Mouse (Mus musculus): ENCODE measurements around the gene Mettl7a3. TPM values are rescaled to one million over a fixed set of nuclear protein-coding genes. Genes with fewer than 3 reads are reported as not detected.
A peak's percentile ranks its signal among the peaks of the same experiment; 100 is the strongest.
"Not testable (repeated sequence)": the region's sequence is repeated elsewhere in the genome, so short reads cannot be mapped to it uniquely, and the experiment has no call there.

The Mettl7a3 gene
- polyA plus RNA-seq, 1 experiment from 2014 or later: 0.25 TPM

DNA sequence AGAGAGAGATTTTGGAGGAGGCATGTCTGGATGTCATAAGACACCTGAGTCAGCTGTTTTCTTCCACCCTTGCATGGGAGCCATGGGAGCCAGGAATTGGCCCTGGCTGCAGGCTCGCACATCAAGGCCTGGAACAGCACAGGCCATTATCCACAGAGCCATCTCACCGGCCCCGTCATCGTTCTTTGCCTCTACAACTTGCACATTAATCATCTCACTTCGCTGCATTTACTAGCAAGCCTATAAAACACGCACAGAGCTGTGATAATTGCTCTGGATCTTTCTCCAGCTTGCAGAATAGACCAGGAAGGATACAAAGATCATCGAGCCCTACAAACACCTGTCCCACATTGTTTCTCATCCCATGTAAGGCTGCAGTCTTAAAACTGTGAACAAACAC lies 4.0 kb upstream of the Mettl7a3 start:
- H3K4me2 ChIP-seq: no peak overlapping the region
- H3K4me1 ChIP-seq (replicated peaks): 0 out of 2 replicates have a peak, but pooled peaks cover 3% of the 10 kb centered on the region
- no peak for ATAC-seq (ENCODE audit: insufficient number of reproducible peaks, insufficient read depth, low FRiP score, low TSS enrichment, low read depth)
- WGBS: 35% methylated on average over 7 of the region's 7 CpGs
- H3K9me3 ChIP-seq: no peaks in the 10 kb centered on the region
- H3K4me3 ChIP-seq (replicated peaks): no peak overlapping the region
- H3K27ac ChIP-seq: no peak overlapping the region
- H3K27me3 ChIP-seq: no peaks in the 10 kb centered on the region
- H3K36me3 ChIP-seq: no peaks in the 10 kb centered on the region
- no peak overlapping the region for H3K9ac ChIP-seq (replicated peaks)

DNA sequence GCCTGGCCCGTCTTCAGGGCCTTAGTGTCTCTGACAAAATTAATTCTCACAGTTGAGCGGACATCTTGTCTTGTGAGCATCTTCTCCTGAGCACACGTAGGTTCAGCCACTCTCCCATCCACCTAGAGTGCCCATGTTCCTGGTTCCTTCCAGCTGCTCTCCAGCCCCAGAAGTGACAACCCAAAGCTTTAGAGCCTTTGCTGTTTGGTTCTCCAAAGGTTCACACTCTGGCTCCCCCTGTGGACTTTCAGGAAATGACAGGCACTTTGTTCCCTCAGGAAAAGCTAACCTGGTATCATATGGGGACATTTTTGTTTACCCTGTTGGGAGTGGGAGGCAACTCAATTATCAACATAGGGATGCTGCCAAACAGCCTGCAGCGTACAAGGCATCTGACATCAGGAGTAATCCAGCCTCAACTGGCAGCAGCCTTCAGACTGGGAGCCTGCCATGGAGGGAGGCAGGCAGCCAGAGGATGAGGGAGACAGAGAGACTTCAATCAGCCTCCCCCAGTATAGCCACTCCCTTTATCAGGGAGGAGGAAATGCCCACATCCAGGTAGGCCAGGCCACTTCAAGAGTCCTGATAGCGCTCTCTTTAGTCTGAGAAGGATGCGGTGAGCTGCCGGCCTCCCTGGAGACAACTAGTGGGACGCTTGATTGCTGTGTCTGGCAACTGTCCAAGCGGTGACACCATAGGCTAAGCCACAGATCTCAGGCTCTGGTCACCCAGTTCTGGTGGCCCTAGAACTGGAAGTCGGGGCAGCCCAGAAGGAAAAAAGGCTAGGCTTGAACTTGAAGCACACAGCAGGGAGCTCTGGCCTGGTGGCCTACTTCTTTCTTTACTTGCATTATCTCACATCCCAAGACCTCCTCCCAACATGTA lies 2.4 kb upstream of the Mettl7a3 start:
- not testable (repeated sequence) for H3K4me3 ChIP-seq (replicated peaks); H3K4me2 ChIP-seq; H3K36me3 ChIP-seq; ATAC-seq (ENCODE audit: insufficient number of reproducible peaks, insufficient read depth, low FRiP score, low TSS enrichment, low read depth); H3K9ac ChIP-seq (replicated peaks); H3K4me1 ChIP-seq (replicated peaks); H3K9me3 ChIP-seq; H3K27me3 ChIP-seq; H3K27ac ChIP-seq
- 68% methylated on average over 3 of the region's 10 CpGs for WGBS

DNA sequence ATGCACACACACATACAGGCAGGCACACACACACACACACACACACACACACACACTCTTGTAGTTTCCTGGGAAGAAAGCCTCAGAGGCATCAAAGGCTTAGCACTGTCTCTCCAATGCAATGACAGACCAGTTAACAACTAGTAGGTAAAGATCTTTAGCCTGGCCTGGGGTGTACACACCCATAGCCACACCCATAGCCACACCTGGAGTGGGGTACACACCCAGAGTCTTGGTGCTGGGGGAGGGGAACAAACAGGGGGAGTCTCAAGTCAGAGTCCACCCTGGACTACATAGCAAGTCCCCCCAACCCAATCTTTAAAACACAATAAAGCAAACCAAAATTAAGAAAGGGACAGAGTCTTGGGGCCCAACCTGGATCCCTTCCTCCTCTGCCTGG lies 2.6 kb downstream of the Mettl7a3 start:
- not testable (repeated sequence) for H3K27ac ChIP-seq; H3K4me3 ChIP-seq (replicated peaks); H3K9me3 ChIP-seq; H3K9ac ChIP-seq (replicated peaks); H3K4me2 ChIP-seq; H3K4me1 ChIP-seq (replicated peaks); H3K36me3 ChIP-seq; H3K27me3 ChIP-seq; ATAC-seq (ENCODE audit: insufficient number of reproducible peaks, insufficient read depth, low FRiP score, low TSS enrichment, low read depth)

DNA sequence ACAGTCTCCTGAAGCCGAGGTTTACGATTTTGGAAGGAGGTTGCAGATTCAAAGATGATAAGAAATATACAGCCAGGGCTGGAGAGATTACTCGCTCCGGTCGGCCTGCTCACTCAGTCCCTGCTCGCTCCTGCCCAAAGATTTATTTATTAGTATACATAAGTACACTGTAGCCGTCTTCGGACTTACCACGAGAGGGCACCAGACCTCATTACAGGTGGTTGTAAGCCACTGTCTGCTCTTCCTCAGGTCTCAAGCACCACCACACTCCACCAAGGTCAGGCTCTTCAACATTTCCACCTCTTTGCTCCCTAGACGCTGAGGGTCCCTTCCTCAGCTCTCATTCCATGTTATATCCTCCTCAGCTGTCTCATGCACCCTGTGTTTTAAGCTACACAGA lies 3.1 kb downstream of the Mettl7a3 start:
- H3K9me3 ChIP-seq; H3K4me2 ChIP-seq; H3K4me1 ChIP-seq (replicated peaks); H3K27me3 ChIP-seq; ATAC-seq (ENCODE audit: insufficient number of reproducible peaks, insufficient read depth, low FRiP score, low TSS enrichment, low read depth); H3K36me3 ChIP-seq; H3K4me3 ChIP-seq (replicated peaks); H3K9ac ChIP-seq (replicated peaks); H3K27ac ChIP-seq: not testable (repeated sequence)
- 42% methylated on average over 10 of the region's 10 CpGs for WGBS

DNA sequence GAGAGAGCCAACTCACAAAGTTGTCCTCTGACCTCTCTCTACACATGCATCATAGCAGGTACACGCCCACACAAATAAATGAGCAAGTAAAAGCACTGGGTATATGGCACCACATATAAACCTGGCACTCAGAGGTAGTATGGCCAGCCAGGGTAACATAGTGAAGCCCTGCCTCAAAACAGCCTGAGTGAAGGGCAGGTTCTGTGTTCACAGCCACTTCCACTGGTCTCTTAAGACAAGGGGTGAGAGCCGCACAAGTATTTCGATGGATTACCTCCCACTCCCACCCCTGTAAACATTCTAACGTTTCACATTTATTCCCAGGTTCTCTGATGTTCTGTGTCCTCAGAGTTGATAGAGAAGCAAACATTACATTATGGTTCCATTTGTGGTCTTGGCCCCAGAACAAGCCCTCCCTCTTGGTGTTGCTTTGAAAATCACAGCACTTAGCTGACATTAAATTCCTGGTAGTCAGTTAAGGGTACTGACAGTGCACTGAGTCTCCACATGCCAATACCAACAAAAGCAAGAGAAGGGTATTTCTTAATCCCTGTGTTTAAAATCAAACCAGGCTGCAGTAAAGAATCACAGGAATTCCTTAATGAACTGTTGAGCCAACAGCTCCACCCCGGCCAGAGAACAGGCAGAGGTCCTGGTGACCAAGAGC lies 6.7 kb downstream of the Mettl7a3 start:
- H3K4me3 ChIP-seq (replicated peaks); H3K9ac ChIP-seq (replicated peaks); H3K36me3 ChIP-seq; H3K4me2 ChIP-seq; ATAC-seq (ENCODE audit: insufficient number of reproducible peaks, insufficient read depth, low FRiP score, low TSS enrichment, low read depth); H3K27ac ChIP-seq; H3K27me3 ChIP-seq; H3K4me1 ChIP-seq (replicated peaks): not testable (repeated sequence)
- peaks cover 11% of the 10 kb centered on the region for H3K9me3 ChIP-seq
- 74% methylated on average over 4 of the region's 5 CpGs for WGBS

DNA sequence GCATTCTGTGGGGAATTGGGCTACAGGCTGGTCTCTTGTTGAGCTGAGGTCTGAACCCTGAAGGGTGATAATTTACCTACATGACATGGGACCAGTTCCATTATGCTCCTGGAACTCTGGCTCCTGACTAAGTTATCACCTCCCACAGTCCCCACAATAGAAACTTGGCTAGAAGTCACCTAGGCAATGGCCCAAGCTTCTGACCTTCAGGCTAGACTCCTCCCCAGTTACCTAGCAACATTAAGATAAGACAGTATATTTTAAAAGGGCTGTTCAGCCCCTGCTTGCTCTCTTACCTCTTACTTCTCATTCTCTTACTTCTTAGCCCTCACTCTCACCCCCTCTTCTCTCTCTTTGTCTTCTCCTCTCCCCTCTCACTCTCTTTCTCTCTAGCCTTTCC lies 10.8 kb downstream of the Mettl7a3 start:
- ATAC-seq (ENCODE audit: insufficient number of reproducible peaks, insufficient read depth, low FRiP score, low TSS enrichment, low read depth): no peak
- Histone ChIP-seq H3K27ac (no peak overlapping the region), H3K9ac (replicated peaks) (no peak overlapping the region), H3K4me2 (no peak overlapping the region), H3K27me3 (no peaks in the 10 kb centered on the region; the same call in 1 of the 2 replicates), H3K9me3 (peaks cover 13% of the 10 kb centered on the region), H3K36me3 (no peaks in the 10 kb centered on the region), H3K4me3 (replicated peaks) (no peak overlapping the region), H3K4me1 (replicated peaks) (no peaks in the 10 kb centered on the region)

DNA sequence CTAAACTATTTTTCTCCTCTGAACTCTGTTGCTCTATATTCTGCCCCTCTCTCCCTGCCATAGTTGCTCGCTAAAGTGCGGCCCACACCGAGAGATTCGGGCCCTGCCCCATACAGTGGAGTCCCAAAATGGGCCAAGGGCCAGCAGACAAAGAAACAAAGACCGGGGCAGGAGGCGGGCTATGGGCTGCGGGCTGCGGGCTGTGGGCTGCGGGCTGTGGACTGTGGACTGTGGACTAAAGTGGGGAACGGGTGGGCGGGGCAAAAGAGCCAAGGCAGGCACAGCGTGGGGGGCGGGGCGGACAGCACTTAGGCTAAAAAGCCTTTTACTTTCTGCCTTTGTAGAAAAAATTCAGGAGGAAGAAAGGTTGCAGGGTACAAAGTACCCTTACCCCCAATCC lies 12.0 kb downstream of the Mettl7a3 start:
- H3K9ac ChIP-seq (replicated peaks): no peak overlapping the region
- H3K27ac ChIP-seq: peak overlapping the region; percentile 66; the same call in 1 of the 2 replicates
- H3K4me2 ChIP-seq: no peak overlapping the region
- H3K27me3 ChIP-seq: no peaks in the 10 kb centered on the region; the same call in 1 of the 2 replicates
- H3K4me3 ChIP-seq (replicated peaks): no peak overlapping the region
- peaks cover 13% of the 10 kb centered on the region for H3K9me3 ChIP-seq
- H3K36me3 ChIP-seq: no peaks in the 10 kb centered on the region
- no peak for ATAC-seq (ENCODE audit: insufficient number of reproducible peaks, insufficient read depth, low FRiP score, low TSS enrichment, low read depth)
- WGBS: 72% methylated on average over 14 of the region's 14 CpGs
- H3K4me1 ChIP-seq (replicated peaks): peaks cover 8% of the 10 kb centered on the region

DNA sequence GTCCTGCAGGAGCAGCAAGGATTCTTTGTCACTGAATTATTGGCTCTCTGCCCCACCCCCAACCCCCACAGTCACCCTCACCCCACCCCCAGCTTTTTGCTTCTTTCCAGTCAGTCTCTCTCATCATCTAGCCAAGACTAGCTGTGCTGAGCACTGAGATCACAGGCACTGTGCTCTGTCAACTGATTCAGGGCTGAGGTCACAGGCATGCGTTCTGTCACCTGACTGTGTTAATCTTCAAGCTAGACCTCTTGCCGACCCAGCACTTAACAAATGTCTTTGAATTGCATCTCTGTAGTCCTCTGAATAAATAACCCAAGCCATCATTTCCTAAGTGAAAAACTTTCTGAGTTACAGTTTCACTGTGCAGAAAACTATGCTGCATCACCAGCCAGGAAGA lies 14.8 kb downstream of the Mettl7a3 start:
- Histone ChIP-seq H3K27ac (no peak overlapping the region), H3K4me3 (replicated peaks) (no peak overlapping the region), H3K36me3 (no peaks in the 10 kb centered on the region), H3K4me1 (replicated peaks) (peaks cover 13% of the 10 kb centered on the region), H3K27me3 (no peaks in the 10 kb centered on the region; the same call in 1 of the 2 replicates), H3K9me3 (peaks cover 13% of the 10 kb centered on the region), H3K9ac (replicated peaks) (no peak overlapping the region), H3K4me2 (no peak overlapping the region)
- 30% methylated on average over 2 of the region's 2 CpGs for WGBS
- no peak for ATAC-seq (ENCODE audit: insufficient number of reproducible peaks, insufficient read depth, low FRiP score, low TSS enrichment, low read depth)

DNA sequence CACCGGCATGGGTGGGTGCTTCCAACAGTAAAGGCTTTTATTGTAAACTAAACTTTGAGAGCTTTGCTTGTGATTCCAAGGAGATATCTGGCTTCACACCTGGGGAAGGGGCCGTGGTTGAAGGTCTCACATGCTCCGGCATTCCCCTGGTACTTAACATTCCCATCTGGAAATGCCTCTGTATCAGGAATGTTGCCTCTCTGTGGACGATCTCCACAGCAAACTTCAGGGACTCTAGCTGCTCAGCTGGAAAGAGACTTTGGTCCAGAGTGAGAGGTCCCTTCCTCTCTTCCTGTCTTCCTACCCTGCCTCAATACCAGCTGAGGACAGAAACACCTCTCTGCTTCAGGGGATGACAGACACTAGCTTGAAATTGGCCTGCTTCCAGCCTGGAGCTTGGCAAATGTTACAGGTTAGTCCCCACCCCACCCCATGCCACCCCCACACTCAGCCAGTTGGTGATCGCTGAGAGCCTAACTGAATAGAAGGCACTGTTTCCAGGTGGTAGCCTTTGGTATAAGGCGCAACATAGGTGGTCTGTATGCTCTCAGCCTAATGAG lies 16.9 kb downstream of the Mettl7a3 start:
- peaks cover 13% of the 10 kb centered on the region for H3K4me1 ChIP-seq (replicated peaks)
- H3K9me3 ChIP-seq: 0 out of 2 replicates have a peak, but pooled peaks cover 1% of the 10 kb centered on the region
- H3K27me3 ChIP-seq: no peaks in the 10 kb centered on the region; the same call in 1 of the 2 replicates
- H3K36me3 ChIP-seq: no peaks in the 10 kb centered on the region
- ATAC-seq (ENCODE audit: insufficient number of reproducible peaks, insufficient read depth, low FRiP score, low TSS enrichment, low read depth): no peak
- no peak overlapping the region for H3K4me3 ChIP-seq (replicated peaks)
- H3K4me2 ChIP-seq: no peak overlapping the region
- no peak overlapping the region for H3K27ac ChIP-seq
- 53% methylated on average over 6 of the region's 6 CpGs for WGBS
- no peak overlapping the region for H3K9ac ChIP-seq (replicated peaks)

DNA sequence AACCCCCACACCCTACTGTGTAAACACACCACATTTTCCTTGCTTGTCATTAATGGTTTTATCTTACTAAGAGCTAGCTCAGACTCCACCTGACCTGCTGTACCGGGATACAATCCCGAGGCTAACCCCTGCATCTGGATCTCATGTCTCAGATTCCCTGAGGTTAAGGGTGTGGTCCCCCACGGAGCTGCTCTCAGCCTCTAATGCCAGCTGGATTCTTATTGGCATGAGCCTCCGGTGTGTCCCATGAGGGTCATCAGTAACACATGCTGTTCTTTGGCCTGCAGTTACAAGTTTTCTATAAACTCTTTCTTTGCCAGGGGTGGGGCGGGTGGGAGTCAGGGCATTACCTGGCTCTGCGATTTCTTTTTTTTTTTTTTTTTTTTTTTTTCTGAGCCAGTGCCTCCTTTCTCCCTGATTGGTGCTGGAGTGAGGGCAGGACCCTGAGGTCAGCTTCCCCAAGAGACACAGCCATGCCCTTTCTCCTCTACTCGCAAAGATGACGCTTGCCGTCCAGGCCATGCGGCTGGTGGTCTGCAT lies 18.1 kb downstream of the Mettl7a3 start, which contains the start of the genes Methig1 and Mettl7a2:
Gene Methig1 (plus strand): TSS at position 439 of the 540 bp plus-strand sequence.
Gene Mettl7a2 (plus strand): TSS at position 490 of the 540 bp plus-strand sequence.
- Histone ChIP-seq H3K4me2 (no peak within 1 kb of the TSS), H3K4me1 (replicated peaks) (peaks cover 13% of the 10 kb centered on the region), H3K4me3 (replicated peaks) (no peak within 1 kb of the TSS), H3K27me3 (no peaks in the 10 kb centered on the region), H3K27ac (no peak within 1 kb of the TSS), H3K9ac (replicated peaks) (no peak within 1 kb of the TSS), H3K36me3 (no peaks in the 10 kb centered on the region), H3K9me3 (no peaks in the 10 kb centered on the region)
- ATAC-seq (ENCODE audit: insufficient number of reproducible peaks, insufficient read depth, low FRiP score, low TSS enrichment, low read depth): no peak
- 74% methylated on average over 10 of the region's 10 CpGs for WGBS

DNA sequence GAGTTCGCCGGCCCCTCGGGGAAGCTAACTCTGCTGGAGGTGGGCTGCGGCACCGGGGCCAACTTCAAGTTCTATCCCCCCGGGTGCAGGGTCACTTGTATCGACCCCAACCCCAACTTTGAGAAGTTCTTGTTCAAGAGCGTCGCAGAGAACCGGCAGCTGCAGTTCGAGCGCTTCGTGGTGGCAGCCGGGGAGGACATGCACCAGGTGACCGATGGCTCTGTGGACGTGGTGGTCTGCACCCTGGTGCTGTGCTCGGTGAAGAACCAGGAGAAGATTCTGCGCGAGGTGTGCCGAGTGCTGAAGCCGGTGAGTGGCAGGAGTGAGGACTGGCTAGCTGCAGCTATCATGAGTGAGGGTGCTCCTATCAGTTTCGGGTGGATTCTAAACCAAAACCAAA lies 18.7 kb downstream of the Mettl7a3 start:
- ATAC-seq (ENCODE audit: insufficient number of reproducible peaks, insufficient read depth, low FRiP score, low TSS enrichment, low read depth): not testable (repeated sequence)
- WGBS: 91% methylated on average over 22 of the region's 22 CpGs

More for the DNA sequence above, 18.7 kb downstream of the Mettl7a3 start:
- H3K4me2 ChIP-seq; H3K36me3 ChIP-seq; H3K4me3 ChIP-seq (replicated peaks); H3K9me3 ChIP-seq; H3K27ac ChIP-seq; H3K9ac ChIP-seq (replicated peaks); H3K27me3 ChIP-seq: not testable (repeated sequence)
- peaks cover 13% of the 10 kb centered on the region for H3K4me1 ChIP-seq (replicated peaks)

Data from limb, embryonic 12.5 days (tissue).